Mouse (Mus musculus): Measurements from ENCODE around the gene Lhfpl5. TPM values are rescaled to one million over a fixed set of nuclear protein-coding genes. Genes with fewer than 3 reads are reported as not detected.

Lhfpl5 gene
- 0.83 TPM for polyA plus RNA-seq (2017; shearing (Covaris generic))

GRCm38 (mm10) chr17:28575244-28576125, at the start of gene Lhfpl5:
Lhfpl5 (plus strand) TSS chr17:28575641.

GRCm38 (mm10) chr17:28530506-28530905, 44.9 kb upstream of the Lhfpl5 start, which contains the start of gene Armc12:
Armc12 (plus strand) TSS chr17:28530806.

GRCm38 (mm10) chr17:28549111-28549510, 26.3 kb upstream of the Lhfpl5 start, which contains the start of gene Clpsl2:
Clpsl2 (plus strand) TSS chr17:28549411.

GRCm38 (mm10) chr17:28560598-28560997, 14.8 kb upstream of the Lhfpl5 start, which contains the start of gene Clps:
Clps (minus strand) TSS chr17:28560766.

GRCm38 (mm10) chr17:28622300-28622759, 46.9 kb downstream of the Lhfpl5 start, which contains the start of gene Srpk1:
Srpk1 (minus strand) TSS chr17:28622709.

Other genes with a start within 250 kb of the Lhfpl5 start
- 470 TPM for gene Rpl10a, start 247.2 kb upstream of the Lhfpl5 start, polyA plus RNA-seq (2017; shearing (Covaris generic))
- gene Tead3, start 224.8 kb upstream of the Lhfpl5 start, polyA plus RNA-seq (2017; shearing (Covaris generic)): 0.17 TPM
- not detected for gene Tulp1, start 210.4 kb upstream of the Lhfpl5 start, polyA plus RNA-seq (2017; shearing (Covaris generic))
- gene Fkbp5, start 58.1 kb upstream of the Lhfpl5 start, polyA plus RNA-seq (2017; shearing (Covaris generic)): 7.4 TPM
- not detected for gene Armc12, start 44.8 kb upstream of the Lhfpl5 start, polyA plus RNA-seq (2017; shearing (Covaris generic))
- not detected for gene Clpsl2, start 26.2 kb upstream of the Lhfpl5 start, polyA plus RNA-seq (2017; shearing (Covaris generic))
- gene Clps, start 14.9 kb upstream of the Lhfpl5 start, polyA plus RNA-seq (2017; shearing (Covaris generic)): not detected
- 216 TPM for gene Srpk1, start 47.1 kb downstream of the Lhfpl5 start, polyA plus RNA-seq (2017; shearing (Covaris generic))
- not detected for gene Slc26a8, start 114.6 kb downstream of the Lhfpl5 start, polyA plus RNA-seq (2017; shearing (Covaris generic))
- gene Mapk14, start 115.7 kb downstream of the Lhfpl5 start, polyA plus RNA-seq (2017; shearing (Covaris generic)): 13.6 TPM
- 4.1 TPM for gene AC170998.1, start 150.4 kb downstream of the Lhfpl5 start, polyA plus RNA-seq (2017; shearing (Covaris generic))
- not detected for gene Mapk13, start 193.7 kb downstream of the Lhfpl5 start, polyA plus RNA-seq (2017; shearing (Covaris generic))
- 2.5 TPM for gene Brpf3, start 225.4 kb downstream of the Lhfpl5 start, polyA plus RNA-seq (2017; shearing (Covaris generic))

Data from activated CD4-positive, CD25-positive, alpha-beta regulatory T cell, adult 9 weeks (primary cell).